Mouse (Mus musculus) urinary bladder, adult 2 months (tissue): ENCODE data around the gene Ror2. TPM values are rescaled to one million over a fixed set of nuclear protein-coding genes. Genes with fewer than 3 reads are reported as not detected.

Experiments used
- DNase-seq: peaks from one replicate; pipeline ENCODE4 v3.0.0; 2022; ENCODE audit warnings: low spot score
- polyA plus RNA-seq: library from polyadenylated mRNA; depleted of rRNA; stranded (reverse); fragments of >200 nt; gene quantifications from 2 replicates; pipeline ENCODE4 v1.2.3, GENCODE M21; 2012

The Ror2 gene
- polyA plus RNA-seq, 1 experiment, result 8.6 TPM

- DNase-seq, result no peak
Observed at GRCm38 (mm10) chr13:53194306-53194705, 91.6 kb downstream of the Ror2 start.

- DNase-seq, result no peak
Observed at GRCm38 (mm10) chr13:53193713-53194112, 92.2 kb downstream of the Ror2 start.

GRCm38 (mm10) chr13:53192286-53192685 lies 93.6 kb downstream of the Ror2 start:
- DNase-seq, result no peak

GRCm38 (mm10) chr13:53191657-53192056 lies 94.3 kb downstream of the Ror2 start:
- DNase-seq, result no peak

- no peak for DNase-seq
Observed at GRCm38 (mm10) chr13:53188935-53189334, 97.0 kb downstream of the Ror2 start.

- DNase-seq, result no peak
Observed at GRCm38 (mm10) chr13:53184858-53185257, 101.1 kb downstream of the Ror2 start.

- DNase-seq, result no peak
Observed at GRCm38 (mm10) chr13:53184149-53184548, 101.8 kb downstream of the Ror2 start.

- no peak for DNase-seq
Observed at GRCm38 (mm10) chr13:53183161-53183577, 102.8 kb downstream of the Ror2 start.

GRCm38 (mm10) chr13:53178594-53178993 lies 107.3 kb downstream of the Ror2 start:
- DNase-seq, result no peak

- DNase-seq, result no peak
Observed at GRCm38 (mm10) chr13:53178171-53178570, 107.8 kb downstream of the Ror2 start.

- DNase-seq, result no peak
Observed at GRCm38 (mm10) chr13:53177424-53177718, 108.6 kb downstream of the Ror2 start.

- DNase-seq, result no peak
Observed at GRCm38 (mm10) chr13:53176695-53177423, 109.1 kb downstream of the Ror2 start.

GRCm38 (mm10) chr13:53175041-53175440 lies 110.9 kb downstream of the Ror2 start:
- DNase-seq, result no peak

- no peak for DNase-seq
Observed at GRCm38 (mm10) chr13:53163671-53164070, 122.3 kb downstream of the Ror2 start.

- DNase-seq, result no peak
Observed at GRCm38 (mm10) chr13:53163060-53163459, 122.9 kb downstream of the Ror2 start.

GRCm38 (mm10) chr13:53159501-53159900 lies 126.4 kb downstream of the Ror2 start:
- DNase-seq, result no peak

- no peak for DNase-seq
Observed at GRCm38 (mm10) chr13:53158405-53159005, 127.4 kb downstream of the Ror2 start.

- no peak for DNase-seq
Observed at GRCm38 (mm10) chr13:53156911-53157310, 129.0 kb downstream of the Ror2 start.

- DNase-seq, result no peak
Observed at GRCm38 (mm10) chr13:53156282-53156681, 129.6 kb downstream of the Ror2 start.

GRCm38 (mm10) chr13:53145511-53145910 lies 140.4 kb downstream of the Ror2 start:
- DNase-seq, result no peak

GRCm38 (mm10) chr13:53143076-53143475 lies 142.8 kb downstream of the Ror2 start:
- DNase-seq, result no peak

- no peak for DNase-seq
Observed at GRCm38 (mm10) chr13:53142268-53142667, 143.7 kb downstream of the Ror2 start.

GRCm38 (mm10) chr13:53140298-53140697 lies 145.6 kb downstream of the Ror2 start:
- no peak for DNase-seq

- no peak for DNase-seq
Observed at GRCm38 (mm10) chr13:53130567-53130966, 155.4 kb downstream of the Ror2 start.
